Mouse (Mus musculus) ovary, postnatal 14 days (tissue): ENCODE data around the gene Sigirr.

Source experiments
- DNase-seq: peaks from one replicate; pipeline ENCODE4 v3.0.0; 2022; ENCODE audit warnings: low spot score

The Sigirr gene

DNA sequence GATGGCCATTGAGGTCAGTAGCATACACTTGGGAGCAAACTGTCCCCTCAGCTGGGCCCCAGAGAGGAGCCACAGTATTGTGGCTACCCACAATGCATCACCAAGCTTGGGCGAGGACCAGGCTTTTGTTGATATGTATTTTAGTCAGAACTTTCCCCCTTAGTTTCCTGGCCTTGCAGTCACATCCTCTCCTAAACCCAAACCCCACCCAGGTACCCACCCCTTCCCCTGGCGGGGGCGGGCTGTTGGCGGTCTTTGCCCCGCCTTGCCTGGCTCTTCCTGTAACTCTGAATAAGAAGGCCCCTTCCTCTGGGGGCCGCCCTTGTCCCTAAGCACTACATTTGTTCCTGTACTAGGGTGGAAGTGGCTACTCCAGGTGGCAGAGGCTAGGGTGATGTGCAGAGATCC lies 3.7 kb downstream of the Sigirr start:
- DNase-seq, result no peak

DNA sequence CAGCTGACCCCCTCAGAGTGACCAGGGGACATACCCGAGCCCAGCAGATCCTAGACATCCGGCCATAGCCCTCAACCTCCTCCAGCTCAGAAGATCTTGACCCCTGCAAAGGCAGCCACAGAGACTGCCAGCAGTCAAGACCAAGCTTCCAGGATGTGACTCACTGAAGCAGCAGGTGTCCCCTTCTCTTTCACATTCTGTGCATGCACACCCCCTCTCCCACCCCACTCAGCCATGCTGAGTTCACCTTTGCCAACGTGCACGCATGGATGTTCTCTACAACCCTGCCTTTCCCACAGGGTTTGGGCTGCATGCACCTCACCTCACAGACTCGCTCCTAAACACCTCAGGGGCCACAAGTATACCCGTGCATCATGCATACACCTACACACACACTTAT lies 4.4 kb downstream of the Sigirr start:
- no peak for DNase-seq

DNA sequence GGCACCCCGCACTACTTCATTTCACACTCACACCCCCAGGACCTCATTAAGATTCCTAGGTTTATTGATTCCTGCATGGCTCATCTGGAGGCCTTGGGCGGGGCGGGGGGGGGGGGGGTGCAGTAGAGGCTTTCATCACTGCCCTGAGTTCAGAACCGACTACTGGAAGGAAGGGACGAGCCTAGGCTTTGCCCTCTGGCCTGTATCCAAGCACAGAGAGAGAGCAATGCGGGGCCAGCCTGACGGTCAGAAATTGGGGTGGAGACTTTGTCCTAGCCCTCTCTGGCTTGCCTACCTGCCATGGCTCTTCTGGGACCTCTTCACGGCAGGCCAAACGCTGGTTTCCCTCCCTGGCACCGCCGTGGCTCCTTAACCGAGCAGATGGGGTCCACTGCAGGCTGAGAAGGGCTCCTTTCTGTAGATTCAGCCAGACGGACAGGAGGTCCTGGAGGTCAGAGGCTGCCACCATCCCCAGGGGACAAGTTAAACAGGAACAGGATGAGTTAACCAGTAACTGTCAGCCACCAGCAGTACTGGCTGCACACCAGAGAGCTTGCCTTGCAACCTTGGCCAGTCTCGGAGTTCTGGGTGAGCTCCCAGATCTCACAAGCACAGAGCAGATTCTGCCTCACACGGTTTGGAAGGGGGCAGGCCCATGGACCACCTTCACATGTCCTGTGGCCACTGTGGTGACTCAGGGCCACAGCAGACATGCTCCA lies 5.7 kb downstream of the Sigirr start:
- DNase-seq, result no peak

DNA sequence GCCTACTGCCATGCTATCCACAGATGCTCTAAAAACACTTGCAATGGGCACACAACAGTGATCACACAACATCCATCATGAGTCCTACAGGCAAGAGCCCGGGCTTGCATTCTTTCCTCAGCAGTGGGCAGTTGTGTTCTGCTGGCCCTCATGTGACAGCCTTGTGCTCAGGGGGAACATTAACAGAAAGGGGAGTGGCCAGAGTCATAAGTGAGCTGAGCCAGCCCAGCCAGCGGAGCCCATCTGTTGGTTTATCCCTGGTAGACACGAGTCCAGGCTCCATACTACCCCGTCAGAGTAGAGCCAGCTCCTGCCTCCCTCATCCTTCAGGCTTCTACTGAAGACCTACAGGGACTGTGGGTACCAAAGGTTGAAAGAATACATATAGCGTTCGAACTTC lies 6.4 kb downstream of the Sigirr start:
- no peak for DNase-seq

- DNase-seq, result peak; percentile 62
These were observed 8.2 kb downstream of the Sigirr start for GRCm38 (mm10) chr7:141092051-141092735.

GRCm38 (mm10) chr7:141090228-141090627 lies 10.1 kb downstream of the Sigirr start:
- no peak for DNase-seq

- no peak for DNase-seq
These were observed 11.9 kb downstream of the Sigirr start for GRCm38 (mm10) chr7:141088473-141088872.

DNA sequence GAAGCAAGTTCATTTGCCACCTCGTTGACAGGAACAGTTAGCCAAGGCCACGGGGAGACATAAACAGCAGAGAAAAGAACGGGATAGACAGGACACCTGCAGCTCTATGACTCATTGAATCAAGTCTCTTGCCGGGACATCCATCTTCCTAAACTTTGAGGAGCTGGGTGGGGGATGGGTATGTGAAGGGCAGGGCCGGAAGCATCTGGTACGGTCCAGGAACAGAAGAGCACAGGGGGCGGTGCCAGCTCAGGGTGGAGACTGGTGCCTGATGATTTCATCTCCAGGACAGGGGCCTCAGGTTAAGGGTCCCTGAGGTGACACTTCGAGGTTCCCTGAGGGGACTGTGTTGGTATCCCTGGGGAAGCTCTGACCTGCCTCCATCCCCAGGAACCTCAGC lies 12.5 kb downstream of the Sigirr start:
- DNase-seq, result no peak

DNA sequence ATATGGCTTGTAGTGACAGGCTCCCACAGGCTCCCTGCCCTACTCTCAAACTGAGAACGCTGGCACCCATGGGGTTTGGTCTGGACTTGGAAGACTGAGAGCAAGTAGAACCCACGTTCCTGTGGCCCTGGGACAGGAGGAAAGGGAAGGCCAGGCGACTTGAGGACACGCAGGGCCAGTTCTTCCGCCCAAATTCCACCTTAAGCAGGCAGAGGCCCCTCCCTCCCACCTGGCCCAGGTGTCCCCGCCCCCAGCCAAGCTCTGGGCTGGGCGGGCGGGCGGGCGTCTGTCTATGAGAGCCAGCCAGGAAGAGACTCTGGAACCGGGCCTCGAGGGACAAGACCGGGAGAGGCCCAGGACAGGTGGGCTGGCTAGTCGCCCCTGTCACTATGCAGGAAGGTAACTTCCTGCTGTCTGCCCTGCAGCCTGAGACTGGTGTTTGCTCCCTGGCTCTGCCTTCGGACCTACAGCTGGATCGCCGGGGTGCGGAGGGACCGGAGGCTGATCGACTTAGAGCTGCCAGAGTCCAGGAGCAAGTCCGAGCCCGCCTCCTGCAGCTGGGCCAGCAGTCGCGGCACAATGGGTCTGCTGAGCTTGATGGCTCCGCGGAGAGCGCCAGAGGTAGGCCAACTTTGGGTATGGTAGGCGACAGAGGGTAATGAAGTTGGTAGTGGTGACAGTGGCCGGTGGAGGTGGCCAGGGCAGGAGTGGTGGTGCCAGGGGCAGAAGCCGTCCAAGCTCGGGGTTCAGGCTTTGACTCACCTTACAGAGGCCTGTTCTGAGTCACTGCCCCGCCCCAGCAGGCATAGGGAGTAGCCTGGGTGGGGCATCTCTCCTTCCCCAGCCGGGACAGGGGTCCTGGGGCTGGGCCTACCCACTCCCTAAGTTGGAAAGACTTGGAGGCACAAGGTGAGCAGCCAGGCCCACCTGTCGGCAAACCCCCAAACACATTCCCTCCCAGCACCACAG lies 20.6 kb downstream of the Sigirr start:
- no peak for DNase-seq

DNA sequence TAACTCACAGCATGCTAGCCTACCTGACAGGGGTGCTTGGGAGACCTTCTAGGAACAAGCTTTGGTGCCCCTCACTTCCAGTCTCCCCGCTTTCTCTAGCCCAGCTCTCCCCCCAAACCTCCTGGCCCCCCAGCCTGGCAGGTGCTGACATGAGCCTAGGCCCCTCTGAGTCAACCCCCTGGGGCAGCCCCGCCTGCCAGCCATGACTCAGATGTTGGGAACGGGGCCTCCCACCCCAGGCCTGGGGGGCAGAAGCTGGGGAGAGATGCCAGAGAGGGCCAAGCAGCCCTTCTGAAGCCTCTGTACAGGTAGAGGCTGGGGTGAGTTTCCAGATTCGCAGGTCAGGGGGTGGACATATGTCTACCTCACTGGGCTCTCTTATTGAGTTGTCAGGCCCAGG lies 21.5 kb downstream of the Sigirr start:
- no peak for DNase-seq

GRCm38 (mm10) chr7:141077841-141078240 lies 22.5 kb downstream of the Sigirr start, which contains the start of gene Pkp3:
TSS of gene Pkp3 (plus strand) at chr7:141078218.
- no peak for DNase-seq

GRCm38 (mm10) chr7:141073782-141074181 lies 26.6 kb downstream of the Sigirr start:
- DNase-seq, result no peak

GRCm38 (mm10) chr7:141072017-141072745 lies 28.2 kb downstream of the Sigirr start:
- DNase-seq, result no peak

GRCm38 (mm10) chr7:141070058-141070862 lies 30.1 kb downstream of the Sigirr start:
- DNase-seq, result peak; percentile 67

- no peak for DNase-seq
These were observed 32.0 kb downstream of the Sigirr start for GRCm38 (mm10) chr7:141068351-141068750.

GRCm38 (mm10) chr7:141064576-141064975 lies 35.8 kb downstream of the Sigirr start:
- no peak for DNase-seq

DNA sequence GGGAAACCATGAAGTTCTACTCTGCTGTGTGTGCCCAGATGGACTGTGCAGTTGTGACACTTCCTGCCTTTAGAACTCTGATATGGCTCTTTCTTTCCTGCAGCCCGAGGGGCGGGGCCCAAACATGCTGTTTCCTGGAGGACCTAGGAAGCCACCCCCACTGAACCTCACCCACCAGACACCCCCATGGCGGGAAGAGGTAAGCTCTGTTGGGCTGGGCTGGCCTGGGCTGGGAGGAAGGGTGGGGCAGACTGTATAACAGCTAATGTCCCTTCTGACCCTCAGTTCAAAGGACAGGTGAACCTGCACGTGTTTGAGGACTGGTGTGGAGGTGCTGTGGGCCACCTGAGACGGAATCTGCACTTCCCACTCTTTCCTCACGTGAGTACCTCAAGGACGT lies 36.2 kb downstream of the Sigirr start:
- DNase-seq, result no peak

GRCm38 (mm10) chr7:141063353-141063752 lies 37.0 kb downstream of the Sigirr start:
- DNase-seq, result no peak

DNA sequence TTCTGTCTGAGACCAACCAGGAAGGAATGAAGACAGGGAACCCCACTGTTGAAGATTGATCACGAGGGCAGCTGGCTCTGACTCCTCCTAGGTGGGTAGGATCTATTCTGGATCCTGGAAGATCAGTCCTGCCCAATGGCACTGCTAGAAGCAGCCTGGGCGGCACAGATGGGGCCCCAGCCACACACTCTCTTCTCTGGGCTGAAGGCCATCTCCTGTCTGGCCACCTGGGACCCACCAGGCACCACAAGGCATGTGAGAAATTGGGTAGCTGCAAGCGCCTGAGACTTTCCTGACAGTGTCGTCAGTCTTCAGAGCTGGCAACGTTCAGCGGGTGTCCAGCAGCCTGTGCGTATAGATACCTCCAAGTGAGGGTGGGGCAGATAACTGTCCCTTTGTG lies 37.8 kb downstream of the Sigirr start:
- DNase-seq, result no peak

GRCm38 (mm10) chr7:141061269-141061692 lies 39.1 kb downstream of the Sigirr start:
- no peak for DNase-seq
